Mouse (Mus musculus) embryonic stem cell, embryonic (primary cell): ENCODE data around the gene Erfe.

Experiments used
- CTCF ChIA-PET, 4 experiments: fragments of 300-600 bp in 2 of 4; fragments of 350-600 bp in 2 of 4; sonication (Branson Sonifier 250); formaldehyde crosslinking; loops; one replicate each; lab custom pipeline; 2022; ENCODE audit warnings: inconsistent platforms in 2 of 4; lab: Charles Lee
- POLR2A ChIA-PET, 4 experiments: fragments of 300-600 bp in 2 of 4; fragments of 350-600 bp in 2 of 4; sonication (Branson Sonifier 250); formaldehyde crosslinking; loops; one replicate each; lab custom pipeline; 2022; ENCODE audit warnings: antibody characterized with exemption in 4 of 4, inconsistent platforms in 1 of 4; lab: Charles Lee

Gene Erfe

DNA sequence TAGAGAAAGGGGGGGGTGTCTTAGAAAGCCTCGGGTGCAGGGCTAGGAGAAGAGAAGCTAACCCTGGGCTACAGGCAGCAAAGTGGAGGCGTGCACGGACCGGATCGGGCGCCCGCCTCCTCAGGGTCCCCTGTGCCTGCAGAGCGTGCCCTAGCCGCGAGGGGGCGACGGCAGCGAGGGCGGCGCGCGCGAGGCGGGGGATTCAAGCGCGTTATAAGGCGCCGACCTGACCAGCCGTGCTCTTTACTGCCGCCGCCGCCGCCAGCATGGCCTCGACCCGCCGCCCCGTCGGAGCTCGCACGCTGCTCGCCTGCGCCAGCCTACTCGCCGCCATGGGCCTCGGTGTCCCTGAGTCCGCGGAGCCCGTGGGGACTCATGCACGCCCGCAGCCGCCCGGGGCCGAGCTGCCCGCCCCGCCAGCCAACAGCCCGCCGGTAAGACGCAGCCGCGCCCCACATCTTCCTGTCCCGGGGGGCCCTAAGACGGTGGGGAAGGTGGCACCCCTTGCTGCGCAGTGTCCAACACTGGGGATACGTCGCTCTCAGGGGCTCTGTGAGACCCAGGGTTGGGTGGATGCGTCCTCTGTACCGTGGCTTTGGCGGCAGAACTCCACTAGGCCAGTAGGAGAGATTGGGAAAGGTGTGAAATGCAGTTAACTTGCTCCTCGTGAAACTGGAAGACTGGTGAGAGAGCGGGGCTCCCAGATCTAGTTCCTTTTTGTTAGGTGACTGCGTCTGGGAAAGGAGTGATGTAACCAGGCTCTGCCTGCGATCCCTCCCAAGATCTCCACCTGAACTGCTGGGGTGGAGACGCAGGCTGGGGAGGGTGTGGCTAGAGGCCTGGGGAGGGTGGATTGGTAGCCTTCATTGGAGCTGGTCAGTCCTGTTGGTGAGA is at the start of gene Erfe:
Gene Erfe, plus strand, starts transcription at position 216 of the 894 bp plus-strand sequence.
- POLR2A ChIA-PET, result interaction anchor here (0.5 to 3.3 kb wide), 41 partner anchors 9 to 411 kb away, joined by 3 to 25 read pairs (median 5); partner anchors contain the start of genes Espnl (in 2 of the 4), Hes6 (in 2 of the 4), Klhl30 (in 2 of the 4) and Ramp1 (in 1 of the 4)
- CTCF ChIA-PET, result interaction anchor here (0.6 to 2.5 kb wide), 37 partner anchors 9 to 1423 kb away, joined by 3 to 12 read pairs (median 3); partner anchors contain the start of genes Hes6 (in 1 of the 4), Rab17 (in 1 of the 4), Scly (in 1 of the 4) and Ube2f (in 1 of the 4)

DNA sequence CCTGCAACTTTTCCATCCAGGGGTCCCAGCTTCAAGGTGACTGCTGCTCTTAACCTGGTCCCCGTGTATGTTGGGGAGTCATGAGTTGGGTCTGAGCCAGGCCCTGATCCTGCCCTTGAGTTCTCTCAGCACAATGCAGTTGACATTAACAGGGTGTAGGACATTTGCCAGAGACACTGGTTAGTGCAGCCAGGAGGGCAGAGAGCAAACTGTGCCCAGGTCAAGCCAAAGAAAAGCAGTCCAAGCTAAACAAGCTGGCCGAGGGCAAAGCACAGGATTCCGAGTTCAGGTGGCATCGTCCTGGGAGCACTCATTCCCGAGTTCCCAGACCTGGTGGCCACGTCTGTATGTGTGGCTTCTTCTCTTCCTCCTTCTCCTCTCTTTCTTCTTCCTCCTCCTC is 48.6 kb upstream of the Erfe start:
- CTCF ChIA-PET, result interaction anchor here in 1 of 4 experiments (0.7 kb wide), 1 partner anchor 817 kb away, joined by 3 read pairs; no protein-coding TSS in a partner anchor

DNA sequence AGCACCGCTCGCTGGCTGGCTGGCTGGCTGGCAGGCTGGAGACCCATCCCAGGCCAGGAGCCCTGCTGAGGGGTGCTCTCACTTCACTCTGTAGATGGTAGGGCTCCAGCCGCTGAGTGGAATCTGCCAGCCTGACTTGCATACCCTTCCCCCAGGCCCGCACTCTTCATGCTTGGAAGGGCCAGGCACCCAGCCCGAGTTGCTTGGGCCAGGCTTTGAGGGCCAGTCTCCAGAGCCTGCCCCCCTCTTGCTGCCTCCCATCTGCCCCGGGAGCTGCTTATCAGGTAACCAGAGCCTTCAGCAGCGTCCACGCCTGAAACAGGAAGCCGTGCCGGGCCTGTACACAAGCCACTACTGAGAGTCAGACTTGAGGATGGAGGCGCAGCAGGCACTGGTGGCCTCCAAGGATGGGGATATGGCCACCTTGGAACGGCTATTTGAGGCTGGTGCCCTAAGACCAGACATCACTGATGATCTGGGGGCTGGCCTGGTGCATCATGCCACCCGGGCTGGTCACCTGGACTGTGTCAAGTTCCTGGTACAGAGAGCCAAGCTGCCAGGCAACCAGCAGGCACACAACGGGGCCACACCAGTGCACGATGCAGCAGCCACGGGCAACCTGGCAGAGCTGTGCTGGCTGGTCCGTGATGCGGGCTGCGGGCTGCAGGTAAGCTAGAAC is 44.3 kb upstream of the Erfe start, which contains the start of gene Espnl:
Gene Espnl, plus strand, starts transcription at position 316 of the 679 bp plus-strand sequence.
- ChIA-PET POLR2A (interaction anchor here in 2 of 4 experiments (0.6 to 2.8 kb wide), 10 partner anchors 8 to 45 kb away, joined by 3 to 14 read pairs (median 5); partner anchors contain the start of gene Scly (in 2 of the 2)), CTCF (interaction anchor here in 1 of 4 experiments (0.7 kb wide), 1 partner anchor 8 kb away, joined by 3 read pairs; no protein-coding TSS in a partner anchor)

More for the DNA sequence above, 48.6 kb upstream of the Erfe start:
- POLR2A ChIA-PET, result interaction anchor here in 3 of 4 experiments (0.6 to 1.5 kb wide), 3 partner anchors 10 to 17 kb away, joined by 3 read pairs; no protein-coding TSS in a partner anchor

DNA sequence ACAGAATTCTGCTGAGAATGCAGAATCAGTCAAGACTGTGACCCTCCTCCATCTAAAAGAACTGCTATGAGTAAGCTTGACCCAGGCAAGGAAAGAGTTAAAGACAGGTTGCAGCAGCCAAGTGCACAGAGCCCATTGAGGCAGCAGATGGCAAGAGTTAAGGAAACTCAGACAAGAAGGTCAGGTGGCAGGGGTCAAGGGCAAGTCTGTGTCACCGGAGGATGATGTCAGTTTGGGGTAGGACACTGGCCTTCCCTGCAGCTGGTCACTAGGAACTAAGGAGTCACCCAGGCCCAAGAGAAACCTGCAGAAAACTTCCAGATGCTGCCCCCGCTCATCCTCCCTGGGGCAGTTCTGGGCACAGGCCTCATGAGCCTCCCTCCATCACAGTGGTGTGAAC is 41.6 kb upstream of the Erfe start:
- ChIA-PET CTCF (interaction anchor here in 2 of 4 experiments (0.9 to 1.0 kb wide), 2 partner anchors 22 to 113 kb away, joined by 3 read pairs; no protein-coding TSS in a partner anchor), POLR2A (interaction anchor here in 2 of 4 experiments (0.6 to 1.4 kb wide), 2 partner anchors 9 to 13 kb away, joined by 3 to 4 read pairs; no protein-coding TSS in a partner anchor)

DNA sequence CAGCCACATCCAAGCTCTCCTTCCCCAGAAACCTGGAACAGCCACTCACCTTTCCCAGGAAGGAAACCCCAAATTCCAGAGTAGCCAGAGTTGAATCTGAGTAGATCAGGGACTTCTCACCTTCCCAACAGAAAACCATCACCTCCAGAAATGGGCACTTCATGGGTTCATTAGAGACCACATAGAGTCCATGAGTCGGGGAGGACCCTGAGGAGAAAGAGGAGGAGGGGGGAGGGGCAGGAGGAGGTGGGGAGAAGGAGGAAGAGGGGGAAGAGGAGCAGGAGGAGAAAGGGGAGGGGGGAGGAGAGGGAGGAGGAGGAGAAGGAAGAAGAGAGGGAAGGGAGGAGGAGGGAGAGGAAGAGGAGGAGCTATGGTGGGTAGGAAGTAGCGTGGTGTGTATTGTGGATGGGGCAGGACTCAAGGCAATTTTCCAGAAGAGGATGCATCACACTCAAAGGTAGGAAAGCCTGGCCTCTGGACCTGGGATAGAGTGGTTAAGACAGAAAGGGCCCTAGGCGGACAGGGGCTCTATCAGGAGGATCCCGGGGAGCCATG is 40.7 kb upstream of the Erfe start:
- CTCF ChIA-PET, result interaction anchor here in 2 of 4 experiments (0.6 to 1.0 kb wide), 2 partner anchors 14 to 21 kb away, joined by 3 to 4 read pairs; no protein-coding TSS in a partner anchor
- POLR2A ChIA-PET, result interaction anchor here in 1 of 4 experiments (0.7 to 1.4 kb wide), 2 partner anchors 8 to 369 kb away, joined by 3 to 4 read pairs; no protein-coding TSS in a partner anchor

DNA sequence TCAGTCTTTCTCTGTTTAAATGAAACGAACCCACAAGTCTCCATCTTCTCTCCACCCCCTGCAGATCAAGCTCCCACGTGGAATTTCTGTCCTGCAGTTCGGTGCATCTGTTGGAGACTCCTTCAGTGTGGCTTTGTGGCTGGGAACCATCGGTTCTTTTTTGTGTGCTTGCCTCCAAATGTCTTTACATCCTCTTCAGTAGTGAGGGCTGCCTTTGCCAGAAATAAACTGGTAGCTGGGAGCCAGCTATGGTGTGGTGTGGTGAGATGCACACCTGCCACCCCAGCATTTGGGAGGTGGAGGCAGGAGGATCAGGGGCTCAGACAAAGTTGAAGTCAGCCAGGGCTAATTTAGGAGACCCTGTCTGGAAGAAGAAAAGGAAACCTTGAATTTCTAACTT is 34.1 kb upstream of the Erfe start:
- CTCF ChIA-PET, result interaction anchor here in 3 of 4 experiments (0.6 to 1.4 kb wide), 3 partner anchors 14 to 152 kb away, joined by 3 to 6 read pairs (median 3); partner anchors contain the start of gene Ramp1 (in 1 of the 3)
- POLR2A ChIA-PET, result interaction anchor here in 1 of 4 experiments (3.4 kb wide), 1 partner anchor 11 kb away, joined by 14 read pairs; the partner anchor contains the start of gene Espnl

DNA sequence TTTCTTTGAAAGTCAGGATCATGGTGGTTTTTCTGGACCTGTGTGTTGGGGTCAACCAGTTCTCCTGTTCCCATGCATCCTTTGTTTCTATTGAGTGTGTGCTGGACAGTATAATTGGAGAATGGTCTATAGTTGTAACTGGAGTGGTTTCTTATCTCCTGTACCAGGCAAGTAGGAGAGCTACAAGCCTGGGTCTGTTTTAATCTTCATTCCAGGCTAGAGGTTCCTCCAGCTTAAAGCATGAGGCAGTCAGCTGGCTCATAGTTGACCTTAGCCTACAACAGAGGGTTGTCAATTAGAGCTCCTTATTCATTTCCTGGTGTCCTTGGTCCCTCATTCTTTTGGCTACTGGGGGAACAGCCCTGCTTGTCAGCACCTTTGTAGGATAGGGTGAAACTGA is 32.6 kb upstream of the Erfe start:
- POLR2A ChIA-PET, result interaction anchor here in 1 of 4 experiments (0.8 to 1.0 kb wide), 2 partner anchors 9 to 79 kb away, joined by 3 read pairs; no protein-coding TSS in a partner anchor
- CTCF ChIA-PET, result interaction anchor here in 3 of 4 experiments (0.6 to 1.0 kb wide), 3 partner anchors 12 to 194 kb away, joined by 3 read pairs; no protein-coding TSS in a partner anchor

DNA sequence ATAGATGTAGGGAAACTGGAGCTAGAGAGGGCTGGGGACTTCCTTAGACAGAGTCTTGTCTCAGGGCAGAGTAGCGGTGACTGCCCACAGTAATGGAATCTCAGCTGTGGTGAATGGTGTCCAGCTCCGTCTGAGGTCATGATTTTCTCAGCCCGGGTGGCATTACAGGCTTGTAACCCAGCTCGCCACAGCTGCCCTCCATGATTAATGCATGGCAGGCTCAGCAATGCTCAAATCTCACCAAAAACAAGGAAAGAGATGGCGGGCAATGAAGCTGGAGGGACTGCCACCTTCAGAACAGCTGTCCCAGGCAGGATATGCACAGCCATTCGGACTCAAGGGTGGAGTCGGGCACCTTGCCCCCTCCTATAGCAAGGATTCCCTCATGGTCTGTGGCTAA is 28.9 kb upstream of the Erfe start:
- CTCF ChIA-PET, result interaction anchor here in 2 of 4 experiments (0.5 to 1.7 kb wide), 2 partner anchors 9 to 374 kb away, joined by 4 to 10 read pairs; no protein-coding TSS in a partner anchor

DNA sequence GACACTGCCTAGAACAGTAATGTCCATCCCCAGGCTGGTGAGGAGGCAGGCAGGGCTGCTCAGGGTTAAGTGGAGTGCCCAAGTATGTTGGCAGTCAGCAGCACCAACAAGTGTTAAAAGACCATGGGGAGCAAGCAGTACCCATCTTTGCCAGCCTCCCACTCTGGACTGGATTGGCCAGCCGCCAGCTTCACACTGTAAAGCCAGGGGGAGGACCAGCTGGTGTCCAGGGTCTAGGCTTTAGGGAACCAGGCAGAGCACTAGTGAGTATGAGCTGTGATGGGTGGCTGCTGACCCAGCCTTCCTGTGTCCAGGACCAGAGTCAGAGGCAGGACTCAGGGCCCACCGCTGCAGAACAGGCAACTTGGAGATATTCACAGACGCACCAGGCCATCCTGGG is 22.2 kb upstream of the Erfe start:
- ChIA-PET POLR2A (interaction anchor here in 1 of 4 experiments (0.9 kb wide), 1 partner anchor 22 kb away, joined by 3 read pairs; no protein-coding TSS in a partner anchor), CTCF (no interaction called here)

More for the DNA sequence above, 28.9 kb upstream of the Erfe start:
- POLR2A ChIA-PET, result interaction anchor here in 1 of 4 experiments (1.9 kb wide), 1 partner anchor 8 kb away, joined by 4 read pairs; no protein-coding TSS in a partner anchor

DNA sequence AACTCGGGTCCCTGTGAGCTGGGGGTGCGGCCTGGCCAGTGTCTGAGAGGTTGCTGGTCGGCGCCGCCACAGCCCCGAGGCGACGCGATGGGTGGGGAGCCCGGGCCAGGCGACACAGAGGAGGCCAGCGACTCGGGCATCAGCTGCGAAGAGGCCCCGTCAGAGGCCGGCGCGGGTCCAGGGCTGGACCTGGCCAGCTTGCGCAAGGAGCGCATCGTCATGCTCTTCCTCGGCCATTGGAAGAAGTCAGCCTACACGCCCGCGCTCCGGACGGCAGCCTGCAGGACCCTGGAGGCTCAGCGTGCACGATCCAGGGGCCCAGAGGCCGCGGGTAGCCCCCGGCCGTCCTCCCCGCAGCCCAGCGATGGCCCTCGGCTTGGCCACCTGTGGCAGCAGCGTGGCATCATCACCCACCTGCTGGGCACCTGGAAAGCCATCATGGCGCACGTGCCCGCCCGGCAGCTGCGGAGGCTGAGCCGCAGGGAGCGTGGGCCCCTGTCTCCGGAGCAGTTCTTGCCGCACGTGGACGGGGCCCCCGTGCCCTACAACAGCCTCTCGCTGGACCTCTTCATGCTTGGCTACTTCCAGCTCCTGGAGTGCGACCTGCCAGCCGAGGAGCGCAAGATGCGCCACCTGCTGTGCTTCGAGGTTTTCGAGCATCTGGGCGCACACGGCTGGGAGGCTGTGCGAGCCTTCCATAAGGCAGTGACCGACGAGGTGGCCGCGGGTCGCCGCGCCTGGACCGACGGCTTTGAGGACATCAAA is 21.1 kb upstream of the Erfe start:
- POLR2A ChIA-PET, result interaction anchor here in 3 of 4 experiments (0.5 to 3.2 kb wide), 8 partner anchors 8 to 1133 kb away, joined by 3 to 18 read pairs (median 4); partner anchors contain the start of gene Erfe (in 3 of the 3)
- CTCF ChIA-PET, result interaction anchor here in 3 of 4 experiments (0.6 to 2.5 kb wide), 13 partner anchors 8 to 1864 kb away, joined by 3 to 10 read pairs (median 4); partner anchors contain the start of genes Erfe (in 1 of the 3) and Lrrfip1 (in 1 of the 3)

DNA sequence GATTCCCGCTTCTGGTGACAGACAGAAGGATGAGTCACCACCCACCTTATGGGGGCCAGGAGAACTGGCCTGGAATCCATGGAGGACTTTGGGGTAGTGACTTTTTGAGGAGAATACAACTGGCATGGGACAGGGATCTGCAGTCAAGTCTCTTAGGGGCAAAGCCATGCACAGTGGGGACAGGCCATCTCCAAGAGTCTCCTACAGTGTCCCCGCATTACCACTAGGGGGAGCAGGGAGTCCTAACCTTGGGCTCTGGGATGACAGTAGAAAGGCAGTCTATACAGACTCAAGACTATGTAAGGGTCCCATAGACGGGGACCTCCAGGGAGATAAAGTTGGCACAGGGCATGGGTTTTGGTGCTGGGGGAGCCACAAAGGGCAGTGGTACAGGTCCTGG is 19.3 kb upstream of the Erfe start:
- ChIA-PET CTCF (interaction anchor here (0.6 to 2.5 kb wide), 29 partner anchors 8 to 417 kb away, joined by 3 to 12 read pairs (median 4); partner anchors contain the start of genes Erfe (in 2 of the 4), Hes6 (in 1 of the 4), Ramp1 (in 1 of the 4) and Ube2f (in 1 of the 4)), POLR2A (interaction anchor here in 3 of 4 experiments (0.6 to 3.2 kb wide), 8 partner anchors 11 to 136 kb away, joined by 3 to 18 read pairs (median 4); partner anchors contain the start of genes Erfe (in 2 of the 3) and Hes6 (in 1 of the 3))

DNA sequence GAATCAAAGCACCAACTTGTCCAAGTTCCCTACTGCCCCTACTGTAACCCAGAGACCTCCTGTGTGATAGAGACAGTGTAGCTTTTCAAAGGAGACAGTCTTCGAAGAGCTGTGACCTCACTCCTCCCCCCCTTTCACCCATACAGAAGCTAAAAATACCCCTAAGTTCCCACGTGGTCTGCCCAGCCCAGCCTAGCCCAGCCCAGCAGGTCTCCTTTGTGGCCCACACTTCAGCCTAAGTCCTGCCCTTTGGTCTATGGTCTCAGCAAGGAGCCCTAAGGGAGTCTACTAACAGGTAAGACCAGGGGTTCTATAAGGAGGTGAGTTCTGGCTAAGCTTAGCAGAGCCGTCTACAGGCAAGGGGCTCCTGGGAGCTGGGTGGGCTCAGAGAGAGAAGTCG is 15.4 kb upstream of the Erfe start, which contains the start of gene Klhl30:
Gene Klhl30, plus strand, starts transcription at position 176 of the 400 bp plus-strand sequence.
- ChIA-PET POLR2A (interaction anchor here in 2 of 4 experiments (0.5 to 2.6 kb wide), 4 partner anchors 15 to 106 kb away, joined by 3 to 13 read pairs (median 6); partner anchors contain the start of genes Erfe (in 2 of the 2) and Hes6 (in 1 of the 2)), CTCF (interaction anchor here in 2 of 4 experiments (0.6 to 1.5 kb wide), 2 partner anchors 31 to 1513 kb away, joined by 3 read pairs; no protein-coding TSS in a partner anchor)

DNA sequence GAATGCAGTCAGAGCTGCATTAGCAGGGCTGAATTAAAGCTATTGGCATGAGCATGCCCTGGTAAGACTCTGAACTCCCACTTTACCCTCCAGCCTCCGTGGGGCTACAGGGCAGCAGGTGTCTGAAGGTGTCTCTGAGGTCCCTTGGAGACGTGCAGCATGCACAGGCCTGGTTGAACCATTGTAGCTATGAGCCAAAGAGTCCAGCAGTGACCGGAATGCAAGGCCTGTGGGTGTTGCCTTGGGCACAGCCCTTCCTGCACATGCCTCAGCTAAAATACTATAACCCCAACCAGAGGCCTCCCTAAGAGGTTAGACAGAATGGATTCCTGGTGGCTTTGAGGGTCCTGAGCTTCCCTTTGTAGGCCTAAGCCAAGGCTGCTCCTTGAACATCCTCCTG is 15.0 kb upstream of the Erfe start:
- CTCF ChIA-PET, result interaction anchor here in 2 of 4 experiments (0.6 to 1.5 kb wide), 2 partner anchors 31 to 1513 kb away, joined by 3 read pairs; no protein-coding TSS in a partner anchor

DNA sequence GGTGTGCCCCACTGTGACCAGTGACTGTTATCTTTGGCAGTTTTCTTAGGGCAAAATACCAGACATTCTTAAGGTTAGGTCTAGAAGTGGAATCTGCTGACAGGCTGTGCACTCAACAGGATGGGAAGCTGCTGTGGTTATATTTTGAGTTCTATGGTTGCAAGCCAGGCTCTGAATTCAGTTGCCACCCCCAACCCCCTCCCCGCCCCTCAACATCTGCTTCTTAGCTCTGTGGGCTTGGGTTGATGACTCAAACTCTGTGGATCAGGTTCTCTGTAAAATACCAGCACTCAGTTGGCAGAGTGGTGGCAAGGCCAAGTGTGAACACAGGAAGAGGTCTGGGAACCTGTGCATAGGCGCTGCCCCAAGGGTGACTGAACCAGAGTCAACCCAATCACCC is 14.0 kb upstream of the Erfe start:
- POLR2A ChIA-PET, result interaction anchor here in 1 of 4 experiments (1.8 to 2.5 kb wide), 2 partner anchors 10 to 14 kb away, joined by 6 to 19 read pairs; partner anchors contain the start of gene Erfe
- CTCF ChIA-PET, result interaction anchor here in 1 of 4 experiments (0.6 kb wide), 1 partner anchor 42 kb away, joined by 3 read pairs; no protein-coding TSS in a partner anchor

More for the DNA sequence above, 15.0 kb upstream of the Erfe start:
- POLR2A ChIA-PET, result interaction anchor here in 2 of 4 experiments (0.5 to 2.6 kb wide), 4 partner anchors 15 to 107 kb away, joined by 3 to 13 read pairs (median 6); partner anchors contain the start of genes Erfe (in 2 of the 2) and Hes6 (in 1 of the 2)

DNA sequence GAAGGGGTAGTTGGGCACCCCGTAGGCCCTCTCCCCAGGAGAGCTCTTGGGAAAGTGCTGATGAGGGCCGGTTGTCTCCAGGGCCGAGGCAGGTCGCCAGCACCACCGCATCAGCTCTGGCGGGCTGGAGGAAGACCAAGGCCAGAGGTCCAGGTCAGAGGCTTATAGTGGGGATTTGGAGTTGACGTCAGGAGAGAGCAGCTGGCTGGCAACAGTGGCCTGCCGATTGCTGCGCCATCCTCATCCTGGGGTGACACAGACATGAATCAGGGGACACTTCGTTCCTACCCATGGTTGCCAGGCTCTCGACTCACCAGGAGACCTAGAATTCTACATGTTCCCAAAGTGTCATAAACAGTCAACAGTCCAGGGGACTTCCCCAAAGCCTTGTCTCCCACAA is 10.1 kb upstream of the Erfe start:
- POLR2A ChIA-PET, result interaction anchor here in 1 of 4 experiments (2.1 kb wide), 1 partner anchor 11 kb away, joined by 4 read pairs; no protein-coding TSS in a partner anchor
- CTCF ChIA-PET, result interaction anchor here in 2 of 4 experiments (0.9 to 1.1 kb wide), 2 partner anchors 10 kb away, joined by 3 read pairs; partner anchors contain the start of gene Erfe (in 2 of the 2)
